Mouse (Mus musculus) adrenal gland, postnatal 14 days (tissue): Measurements from ENCODE around the gene Actr5. TPM values are rescaled to one million over a fixed set of nuclear protein-coding genes. Genes with fewer than 3 reads are reported as not detected.

Source experiments
- DNase-seq: peaks from one replicate; pipeline ENCODE4 v3.0.0; 2021; ENCODE audit warnings: mixed read lengths
- long read RNA-seq, 2 experiments: library from polyadenylated mRNA; stranded (forward); transcript quantifications; one replicate each; pipeline ENCODE4 v2.0.0; 2021
- total RNA-seq: library from RNA; stranded (reverse); gene quantifications from 2 replicates; pipeline ENCODE4 v1.2.3, GENCODE M21; 2021

The Actr5 gene
- 9.9 and 10.8 TPM in 2 replicates for total RNA-seq
- long read RNA-seq, experiment 1, transcript Actr5-201 (9 exons, 2,402 nt), result major isoform, 23 of 30 reads
- long read RNA-seq, experiment 1, partial matches to known transcripts, result 2 of 30 reads
- long read RNA-seq, experiment 1, other reads (novel, unspliced or antisense), result 5 of 30 reads
- long read RNA-seq, experiment 2, partial matches to known transcripts, result 0 of 9 reads
- long read RNA-seq, experiment 2, other reads (novel, unspliced or antisense), result 5 of 9 reads

GRCm38 (mm10) chr2:158624718-158625222 lies at the start of gene Actr5:
Actr5 (plus strand) TSS chr2:158624888.
- DNase-seq, result peak; percentile 95

DNA sequence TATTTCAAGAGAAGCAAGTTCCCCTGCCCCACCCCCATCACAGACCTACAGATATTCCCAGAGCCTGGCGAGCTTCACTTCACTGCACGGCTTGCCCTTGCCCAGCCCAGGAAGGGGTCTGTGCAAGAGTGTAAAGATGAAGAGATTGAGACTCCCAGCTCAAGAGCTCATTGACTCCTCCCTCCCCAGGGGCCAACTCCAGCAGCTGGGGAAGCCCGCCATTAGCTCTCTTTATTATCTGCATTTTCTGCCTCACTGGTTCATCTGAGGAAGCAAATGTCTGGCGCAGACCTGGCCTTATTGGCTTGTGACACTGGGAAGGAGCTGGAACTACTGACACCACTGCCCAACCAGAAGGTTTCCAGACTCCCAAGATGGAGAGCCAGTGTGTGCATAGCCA lies 44.7 kb upstream of the Actr5 start:
- DNase-seq, result no peak

DNA sequence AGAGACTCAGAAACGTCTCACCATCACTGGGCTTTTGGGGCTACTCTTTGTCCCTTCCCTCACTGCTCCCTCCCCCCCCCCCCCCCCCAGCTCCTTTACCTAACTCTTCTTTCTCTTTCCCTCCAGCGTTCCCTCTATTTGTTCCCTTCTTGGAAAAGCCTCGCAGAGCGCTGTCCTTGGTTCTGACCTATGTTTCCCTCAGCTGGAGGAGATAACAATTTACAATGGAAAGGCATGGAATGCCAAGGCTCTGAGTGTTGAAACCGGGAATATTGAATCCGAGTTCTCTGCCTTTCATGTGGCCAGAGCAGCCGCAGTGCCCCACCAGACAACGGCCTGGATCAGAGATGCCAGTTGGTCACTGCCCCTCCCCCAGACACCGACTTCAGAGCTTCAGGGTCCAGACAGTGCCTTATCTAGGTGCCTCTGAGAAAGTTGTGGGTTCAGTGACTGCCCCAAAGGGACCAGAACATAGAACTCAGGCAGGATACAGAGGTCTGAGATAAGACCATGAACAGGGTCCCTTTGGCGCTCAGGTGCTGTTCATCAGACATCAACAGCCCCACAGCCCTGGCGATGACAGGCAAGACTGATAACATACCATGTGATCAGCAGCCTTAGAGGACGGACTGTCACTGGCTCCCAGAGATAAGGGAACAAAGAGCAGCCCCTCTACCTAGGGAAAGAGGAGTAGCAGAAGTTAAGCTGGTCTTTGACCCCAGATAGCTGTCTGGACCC lies 39.9 kb upstream of the Actr5 start:
- DNase-seq, result peak; percentile 69

DNA sequence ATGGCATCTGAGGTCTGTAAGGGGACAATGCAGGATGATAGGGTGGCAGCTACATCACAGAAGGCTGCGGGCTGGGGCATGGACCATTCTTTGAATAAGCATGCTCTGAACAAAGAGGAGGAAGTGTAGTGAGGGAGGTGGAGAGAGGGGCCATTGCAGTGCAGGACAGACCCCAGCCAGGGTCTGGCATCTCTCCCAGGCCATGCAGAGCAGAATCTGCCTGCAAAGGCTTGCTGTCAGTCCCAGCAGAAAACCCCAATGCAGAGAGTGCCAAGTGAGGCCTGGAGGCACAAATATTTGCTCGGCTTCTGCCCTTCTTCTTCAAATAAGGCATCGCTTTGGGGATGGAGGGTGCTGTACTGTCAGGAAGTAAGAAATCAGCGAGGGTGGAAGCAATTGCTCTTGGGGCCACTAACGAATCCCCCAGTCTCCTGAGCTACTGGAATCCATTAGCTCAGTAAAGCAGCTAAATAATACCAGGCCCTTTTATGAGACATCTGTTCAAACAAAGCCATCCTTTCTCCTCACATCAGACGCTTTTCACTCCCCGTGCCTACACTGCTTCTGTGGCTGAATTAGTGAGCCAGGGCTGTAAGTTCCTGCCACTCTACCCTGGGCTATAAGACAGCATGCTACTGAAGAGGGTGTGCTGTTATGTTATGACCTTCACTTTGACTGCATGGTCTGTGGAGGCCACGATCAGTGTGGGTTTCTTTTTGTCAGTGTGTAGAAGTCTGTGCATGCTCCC lies 36.0 kb upstream of the Actr5 start:
- no peak for DNase-seq

- DNase-seq, result no peak
These were observed 34.2 kb upstream of the Actr5 start for GRCm38 (mm10) chr2:158590495-158590894.

GRCm38 (mm10) chr2:158591286-158591685 lies 33.4 kb upstream of the Actr5 start:
- no peak for DNase-seq

DNA sequence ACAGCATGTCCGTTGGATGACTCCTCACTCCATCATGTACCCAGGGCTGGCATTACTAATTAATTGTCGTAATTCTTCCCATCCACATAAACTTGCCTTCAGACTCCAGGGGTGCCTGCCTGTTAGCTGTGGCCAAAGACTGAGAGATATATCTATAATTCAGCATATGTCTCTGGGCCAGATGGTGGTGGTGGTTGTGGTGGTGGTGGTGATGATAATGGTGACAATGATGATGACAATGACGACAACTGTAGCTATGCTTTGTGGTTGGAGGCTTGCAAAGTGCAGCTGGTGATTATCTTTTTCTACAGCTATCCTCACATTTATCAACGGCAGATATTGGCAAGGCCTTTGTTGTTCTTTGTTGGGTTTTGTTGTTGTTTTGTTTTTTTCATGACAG lies 31.3 kb upstream of the Actr5 start:
- DNase-seq, result no peak

DNA sequence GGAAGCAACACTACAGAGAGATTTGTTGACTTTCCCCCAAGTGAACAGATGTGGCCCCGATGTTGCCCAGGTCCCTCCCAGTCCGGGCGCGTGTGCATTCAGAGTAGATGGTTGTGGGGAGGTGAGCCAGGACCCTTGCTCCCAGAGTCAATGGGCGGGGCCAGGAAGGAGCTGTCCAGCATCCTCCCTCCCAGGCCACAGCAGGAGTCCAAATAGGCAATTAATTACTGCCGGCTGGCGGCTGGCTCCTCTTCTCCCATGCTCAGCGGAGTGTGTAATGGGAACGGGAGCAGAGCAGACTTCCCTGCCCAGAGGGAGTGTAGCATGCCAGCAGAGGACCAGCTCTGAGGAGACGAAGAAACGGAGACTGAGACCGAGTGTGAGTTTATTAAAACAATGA lies 29.6 kb upstream of the Actr5 start:
- peak; percentile 47 for DNase-seq

- DNase-seq, result no peak
These were observed 29.1 kb upstream of the Actr5 start for GRCm38 (mm10) chr2:158595577-158595976.

- DNase-seq, result no peak
These were observed 27.9 kb upstream of the Actr5 start for GRCm38 (mm10) chr2:158596803-158597202.

DNA sequence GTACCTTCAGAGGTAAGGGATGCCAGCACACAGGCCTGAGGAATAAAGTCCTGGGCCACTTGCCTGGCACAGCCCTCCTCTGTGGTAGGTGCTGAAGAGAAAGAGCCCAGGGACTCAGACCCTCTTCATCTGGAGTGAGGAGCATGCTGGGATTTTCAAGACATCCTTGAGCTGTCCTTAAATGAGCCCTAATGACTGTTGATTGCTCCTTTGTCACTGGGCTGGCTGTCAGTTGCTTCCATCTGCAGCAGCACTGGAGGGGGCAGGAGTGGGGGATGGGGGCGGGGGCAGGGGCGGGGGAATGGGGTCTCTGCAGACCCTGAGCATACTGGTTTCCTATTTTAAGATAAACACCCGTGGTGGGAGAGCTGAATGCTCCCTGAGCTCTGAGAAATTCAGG lies 24.2 kb upstream of the Actr5 start:
- DNase-seq, result no peak

GRCm38 (mm10) chr2:158601326-158601725 lies 23.4 kb upstream of the Actr5 start:
- DNase-seq, result no peak

GRCm38 (mm10) chr2:158602663-158603062 lies 22.0 kb upstream of the Actr5 start:
- no peak for DNase-seq

DNA sequence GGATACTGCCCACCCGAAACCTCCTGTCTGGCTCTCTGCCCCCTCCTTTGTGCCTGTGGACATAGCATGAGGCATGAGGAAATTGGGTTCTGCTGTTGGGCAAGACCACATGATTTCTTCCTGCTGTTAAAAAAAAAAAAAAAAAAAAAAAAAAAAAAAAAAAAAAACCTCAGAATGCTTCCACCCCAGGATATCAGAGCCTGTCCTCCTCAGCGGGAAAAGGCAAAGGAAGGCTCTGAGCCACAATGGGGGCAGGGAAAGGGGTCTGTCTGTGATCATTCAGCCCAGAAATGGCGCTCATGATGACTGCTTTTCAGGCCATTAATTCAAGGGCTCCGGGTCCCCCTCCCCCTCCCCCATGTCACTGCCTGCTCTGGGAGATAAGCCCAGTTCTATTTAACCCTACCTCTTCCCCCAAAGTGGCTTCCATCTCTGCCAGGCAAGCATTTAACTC lies 18.1 kb upstream of the Actr5 start:
- DNase-seq, result no peak

- DNase-seq, result no peak
These were observed 15.0 kb upstream of the Actr5 start for GRCm38 (mm10) chr2:158609681-158610080.

DNA sequence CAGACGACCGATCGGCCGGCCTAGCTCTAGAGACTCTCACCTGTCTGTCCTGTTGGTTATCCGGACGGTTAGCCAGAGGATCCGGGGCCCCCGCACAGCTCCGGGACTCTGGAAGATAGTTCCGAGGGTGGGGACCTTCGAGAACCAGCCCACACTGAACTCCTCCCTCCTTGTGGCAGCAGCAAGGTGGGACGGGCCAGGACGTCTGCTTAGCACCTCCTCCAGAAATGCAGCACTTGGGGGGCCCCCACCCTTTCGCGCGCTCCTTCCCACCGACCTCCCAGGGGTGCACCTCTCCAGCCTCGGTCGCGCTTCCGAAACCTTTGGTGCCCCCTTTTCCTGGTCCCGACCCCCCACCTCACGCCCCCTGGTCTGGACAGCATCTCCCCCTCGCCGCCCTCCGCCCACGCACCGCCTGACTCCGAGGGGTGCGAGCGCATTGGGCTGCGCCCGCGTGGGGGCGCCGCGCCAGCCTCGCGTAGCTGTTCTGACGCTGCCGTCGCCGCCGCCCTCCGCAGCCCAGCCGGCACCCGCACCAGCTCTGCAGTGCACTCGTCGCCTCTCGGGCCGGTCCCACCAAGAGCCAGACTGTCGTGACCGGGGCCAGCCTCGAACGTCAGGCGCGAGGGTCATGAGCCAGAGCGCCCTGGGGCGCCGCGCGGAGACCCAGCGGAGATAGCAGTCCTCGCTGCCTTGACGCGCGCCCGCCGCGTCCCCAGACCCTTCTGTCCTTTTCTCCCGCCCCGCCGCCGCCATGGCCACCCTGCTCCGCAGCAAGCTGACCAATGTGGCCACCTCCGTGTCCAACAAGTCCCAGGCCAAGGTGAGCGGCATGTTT lies 14.0 kb upstream of the Actr5 start, which contains the start of gene Slc32a1:
TSS of gene Slc32a1 (plus strand) at position 280 of the 838 bp plus-strand sequence.
- peak; percentile 9 for DNase-seq

DNA sequence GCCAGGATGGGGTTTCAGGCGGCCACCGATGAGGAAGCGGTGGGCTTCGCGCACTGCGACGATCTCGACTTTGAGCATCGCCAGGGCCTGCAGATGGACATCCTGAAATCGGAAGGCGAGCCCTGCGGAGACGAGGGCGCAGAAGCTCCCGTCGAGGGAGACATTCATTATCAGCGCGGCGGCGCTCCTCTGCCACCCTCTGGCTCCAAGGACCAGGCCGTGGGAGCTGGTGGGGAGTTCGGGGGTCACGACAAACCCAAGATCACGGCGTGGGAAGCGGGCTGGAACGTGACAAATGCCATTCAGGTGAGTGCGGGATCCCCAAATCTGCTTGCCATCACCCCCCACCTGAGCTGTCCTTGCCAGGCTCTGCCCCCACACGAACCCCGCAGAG lies 13.4 kb upstream of the Actr5 start:
- DNase-seq, result no peak

GRCm38 (mm10) chr2:158611726-158612670 lies 12.7 kb upstream of the Actr5 start:
- DNase-seq, result no peak

- DNase-seq, result no peak
These were observed 11.9 kb upstream of the Actr5 start for GRCm38 (mm10) chr2:158612671-158613250.
